Mouse (Mus musculus): ENCODE results near the gene Per1.

Per1 gene

GRCm38 (mm10) chr11:69117737-69118695 is 23.0 kb downstream of the Per1 start:
- DNase-seq = peak; percentile 53 to 84

GRCm38 (mm10) chr11:69118765-69119164 is 23.7 kb downstream of the Per1 start:
- peak; percentile 78 to 93 for DNase-seq

DNA sequence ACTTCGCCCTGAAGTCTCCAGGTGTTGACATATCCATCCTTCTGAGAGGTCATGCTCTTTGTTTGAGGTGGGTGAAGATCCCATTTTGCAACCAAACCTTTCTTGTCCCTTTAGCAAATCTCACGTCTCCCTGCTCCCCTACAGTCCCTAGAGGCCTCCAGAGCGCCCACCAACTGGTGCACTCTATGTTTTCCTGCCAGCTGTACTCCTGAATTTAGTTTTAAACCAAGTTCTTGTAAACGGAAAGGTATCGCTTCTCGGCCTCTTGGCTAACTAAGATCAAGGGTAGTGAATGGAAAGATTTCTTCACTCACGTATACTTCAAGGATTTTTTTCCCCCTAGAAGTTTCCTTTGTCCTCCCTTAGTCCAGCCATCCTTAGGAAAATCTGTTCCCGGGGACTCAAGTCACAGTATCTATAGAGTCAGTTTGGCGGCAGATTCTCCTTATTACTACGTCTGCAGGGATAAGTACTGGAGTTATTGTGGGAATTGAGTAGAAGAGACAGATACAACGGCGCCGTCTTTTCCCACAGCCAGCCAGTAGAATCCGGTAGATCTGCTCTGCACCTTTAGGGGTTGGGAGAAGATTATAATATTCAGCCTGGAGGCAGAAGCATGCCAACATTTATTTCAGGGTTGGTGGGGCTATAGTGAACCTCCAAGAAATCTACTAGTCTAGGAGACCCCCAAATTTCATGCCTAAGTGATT is 24.6 kb downstream of the Per1 start:
- peak in 1 of 2 experiments; percentile 17 for DNase-seq

- DNase-seq = peak in 1 of 2 experiments; percentile 64
Measured at GRCm38 (mm10) chr11:69120221-69121000, 25.4 kb downstream of the Per1 start, which contains the start of gene Hes7. Hes7 (plus strand) TSS chr11:69120404.

DNA sequence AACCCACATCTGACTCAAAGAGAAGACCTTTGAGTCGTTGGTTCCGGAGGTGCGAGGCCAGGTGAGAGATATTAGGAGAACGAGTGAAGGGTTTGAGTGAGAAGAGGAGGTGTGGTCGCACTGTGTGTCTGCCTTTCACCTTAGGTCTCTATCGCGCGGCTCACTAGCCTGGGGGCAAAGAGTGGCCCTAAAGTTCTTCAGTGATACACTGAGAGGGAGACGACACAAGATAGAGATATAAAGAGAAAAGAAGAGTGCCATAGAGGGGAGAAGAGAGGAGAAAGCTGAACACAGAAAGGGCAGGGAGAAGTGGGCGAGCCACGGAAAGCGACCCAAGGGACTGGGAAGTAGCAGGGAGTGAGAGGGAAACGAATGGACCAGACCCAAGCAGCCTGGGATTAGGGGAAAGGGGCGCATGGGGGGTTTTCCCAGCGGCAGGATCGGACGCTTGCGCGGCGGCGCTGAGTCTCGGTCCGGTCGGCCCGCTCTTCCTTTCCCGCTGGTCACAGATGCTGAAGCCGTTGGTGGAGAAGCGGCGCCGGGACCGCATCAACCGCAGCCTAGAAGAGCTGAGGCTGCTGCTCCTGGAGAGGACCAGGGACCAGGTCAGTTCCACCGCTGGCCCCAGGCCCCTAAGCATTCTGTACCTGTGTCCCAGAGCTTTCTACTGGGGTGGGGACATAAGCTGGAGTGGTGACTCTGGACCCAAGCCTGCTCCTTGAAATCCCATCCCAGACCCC is 26.2 kb downstream of the Per1 start:
- DNase-seq = peak; percentile 45 to 59

DNA sequence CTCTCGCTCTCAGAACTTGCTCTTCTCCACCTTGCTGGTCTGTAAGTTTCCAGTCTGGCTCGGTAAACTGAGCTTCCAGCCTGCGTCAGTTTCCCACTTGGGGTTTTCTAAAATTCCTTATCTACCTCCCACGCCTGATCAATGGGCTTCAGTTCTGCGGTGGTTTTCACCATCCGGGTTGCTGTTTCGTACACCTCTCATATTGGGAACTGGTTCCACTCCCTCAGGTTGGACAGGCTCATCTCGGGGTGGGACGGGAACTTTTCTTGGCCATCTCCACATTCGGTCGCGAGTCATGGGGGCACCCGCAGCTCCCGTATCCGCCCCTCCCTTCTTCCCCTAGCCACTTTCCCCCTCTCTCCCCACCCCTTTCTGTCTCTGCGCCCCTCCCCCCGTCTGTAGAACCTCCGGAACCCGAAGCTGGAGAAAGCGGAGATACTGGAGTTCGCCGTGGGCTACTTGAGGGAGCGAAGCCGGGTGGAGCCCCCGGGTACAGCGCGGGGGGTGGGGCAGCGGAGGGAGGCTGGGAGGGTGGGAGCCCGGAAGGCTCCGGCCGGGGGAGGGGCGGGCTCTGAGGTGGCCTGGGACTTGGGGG is 26.8 kb downstream of the Per1 start:
- peak in 1 of 2 experiments; percentile 50 for DNase-seq

DNA sequence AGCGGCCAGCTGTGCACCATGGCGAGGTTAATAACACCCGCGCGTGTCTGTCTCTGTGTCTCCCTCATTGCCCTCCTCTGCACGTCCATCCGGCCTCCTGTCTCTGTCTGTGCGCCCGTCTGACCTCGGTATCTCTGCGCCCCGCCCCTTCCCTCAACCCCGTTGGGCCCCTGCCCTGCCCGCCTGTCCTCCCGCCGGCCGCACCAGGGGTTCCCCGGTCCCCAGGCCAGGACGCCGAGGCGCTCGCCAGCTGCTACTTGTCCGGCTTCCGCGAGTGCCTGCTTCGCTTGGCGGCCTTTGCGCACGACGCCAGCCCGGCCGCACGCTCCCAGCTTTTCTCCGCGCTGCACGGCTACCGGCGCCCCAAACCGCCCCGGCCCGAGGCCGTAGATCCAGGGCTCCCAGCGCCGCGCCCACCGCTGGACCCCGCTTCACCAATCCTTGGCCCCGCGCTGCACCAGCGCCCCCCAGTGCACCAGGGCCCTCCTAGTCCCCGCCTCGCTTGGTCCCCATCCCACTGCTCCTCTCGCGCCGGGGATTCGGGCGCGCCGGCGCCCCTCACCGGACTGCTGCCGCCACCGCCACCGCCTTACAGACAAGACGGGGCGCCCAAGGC is 27.4 kb downstream of the Per1 start, which contains the start of gene 9130213A22Rik:
TSS of gene 9130213A22Rik (minus strand) at position 254 of the 616 bp plus-strand sequence.
- DNase-seq = peak; percentile 85 to 93

DNA sequence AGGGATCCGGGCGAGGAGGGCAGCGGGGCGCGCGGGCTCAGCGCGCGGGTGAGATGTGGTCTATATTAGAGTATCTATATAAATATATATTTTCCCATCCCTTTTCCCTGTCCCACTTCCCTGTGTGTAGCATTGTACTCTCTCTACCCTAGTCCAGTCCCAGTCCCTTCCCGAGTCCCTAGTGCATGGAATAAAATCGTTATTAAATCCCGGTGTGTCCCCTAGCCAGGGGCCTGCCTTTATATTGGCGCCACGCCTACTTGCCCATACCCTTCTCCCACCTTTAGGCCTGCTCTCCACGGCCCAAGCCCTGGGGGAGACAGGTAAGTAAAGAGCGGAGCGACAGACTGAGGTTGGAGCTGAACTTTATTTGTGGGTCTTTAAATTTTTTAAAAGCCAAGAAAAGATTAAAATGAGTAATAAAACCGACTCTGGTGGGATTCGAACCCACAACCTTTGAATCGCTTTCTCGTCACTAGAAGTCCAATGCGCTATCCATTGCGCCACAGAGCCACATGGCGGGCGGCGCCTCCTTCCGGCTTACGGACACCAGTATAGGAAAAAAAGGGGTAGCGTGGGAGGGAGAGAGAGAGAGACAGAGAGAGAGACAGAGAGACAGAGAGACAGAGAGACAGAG is 28.2 kb downstream of the Per1 start:
- DNase-seq = peak; percentile 91 to 92

DNA sequence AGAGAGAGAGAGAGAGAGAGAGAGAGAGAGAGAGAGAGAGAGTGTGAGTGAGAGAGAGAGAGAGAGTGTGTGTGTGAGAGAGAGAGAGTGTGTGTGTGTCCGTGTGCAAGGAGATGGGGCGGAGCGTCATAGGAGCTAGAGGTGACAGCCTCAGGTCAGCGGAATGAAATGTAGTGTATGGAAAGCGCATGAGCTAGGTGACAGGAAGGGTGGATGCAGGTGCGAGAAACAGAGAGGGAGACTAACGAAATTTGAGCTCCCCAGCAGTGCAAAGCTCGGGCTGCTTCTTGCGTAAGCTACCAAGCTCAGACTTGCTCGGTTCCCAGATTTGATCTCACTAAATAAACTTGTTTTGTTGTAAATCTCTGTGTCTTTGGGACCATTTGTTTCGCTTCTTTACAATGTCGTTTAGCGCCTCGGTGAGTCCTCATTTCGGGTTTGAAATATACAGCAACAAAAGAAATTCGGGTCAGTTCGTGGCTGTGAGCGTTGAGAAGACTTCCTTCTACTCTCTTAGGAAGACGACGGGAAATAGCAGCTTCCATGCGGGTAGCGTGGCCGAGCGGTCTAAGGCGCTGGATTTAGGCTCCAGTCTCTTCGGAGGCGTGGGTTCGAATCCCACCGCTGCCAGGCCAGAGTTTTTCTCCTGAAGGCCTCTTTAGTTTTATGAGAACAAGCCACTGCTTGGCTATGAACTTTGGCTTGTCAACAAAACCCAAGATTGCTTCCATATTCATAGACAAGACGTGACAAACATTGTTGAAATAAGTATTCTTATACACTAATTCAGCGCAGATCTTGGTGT is 28.9 kb downstream of the Per1 start:
- DNase-seq = peak; percentile 90 to 94

DNA sequence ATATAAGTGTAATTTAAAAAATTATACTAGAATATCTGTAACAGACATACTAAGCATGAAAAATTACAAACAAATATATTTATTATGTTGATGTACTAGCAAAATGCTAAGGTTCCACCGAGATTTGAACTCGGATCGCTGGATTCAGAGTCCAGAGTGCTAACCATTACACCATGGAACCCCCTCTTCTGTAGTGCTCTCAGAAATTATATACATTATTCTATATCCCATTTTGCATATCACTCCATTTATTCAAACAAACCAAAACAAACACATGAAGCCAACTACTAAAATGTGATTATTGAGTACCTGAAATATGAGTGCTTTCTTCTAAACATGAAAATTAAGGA is 29.5 kb downstream of the Per1 start:
- DNase-seq = peak; percentile 62 to 81

GRCm38 (mm10) chr11:69125041-69125851 is 30.2 kb downstream of the Per1 start:
- peak; percentile 89 for DNase-seq

DNA sequence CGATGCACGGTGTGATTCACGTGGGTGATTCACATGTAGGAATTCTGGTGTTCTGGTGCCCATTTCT is 30.7 kb downstream of the Per1 start, which contains the start of gene Aloxe3:
TSS of gene Aloxe3 (plus strand) at position 45 of the 67 bp plus-strand sequence.
- DNase-seq = no peak

GRCm38 (mm10) chr11:69125919-69126705 is 31.1 kb downstream of the Per1 start:
- DNase-seq = no peak

- no peak for DNase-seq
Measured at GRCm38 (mm10) chr11:69126706-69127095, 31.7 kb downstream of the Per1 start.

GRCm38 (mm10) chr11:69128426-69129122 is 33.6 kb downstream of the Per1 start:
- DNase-seq = no peak

- DNase-seq = no peak
Measured at GRCm38 (mm10) chr11:69133566-69133922, 38.5 kb downstream of the Per1 start.

DNA sequence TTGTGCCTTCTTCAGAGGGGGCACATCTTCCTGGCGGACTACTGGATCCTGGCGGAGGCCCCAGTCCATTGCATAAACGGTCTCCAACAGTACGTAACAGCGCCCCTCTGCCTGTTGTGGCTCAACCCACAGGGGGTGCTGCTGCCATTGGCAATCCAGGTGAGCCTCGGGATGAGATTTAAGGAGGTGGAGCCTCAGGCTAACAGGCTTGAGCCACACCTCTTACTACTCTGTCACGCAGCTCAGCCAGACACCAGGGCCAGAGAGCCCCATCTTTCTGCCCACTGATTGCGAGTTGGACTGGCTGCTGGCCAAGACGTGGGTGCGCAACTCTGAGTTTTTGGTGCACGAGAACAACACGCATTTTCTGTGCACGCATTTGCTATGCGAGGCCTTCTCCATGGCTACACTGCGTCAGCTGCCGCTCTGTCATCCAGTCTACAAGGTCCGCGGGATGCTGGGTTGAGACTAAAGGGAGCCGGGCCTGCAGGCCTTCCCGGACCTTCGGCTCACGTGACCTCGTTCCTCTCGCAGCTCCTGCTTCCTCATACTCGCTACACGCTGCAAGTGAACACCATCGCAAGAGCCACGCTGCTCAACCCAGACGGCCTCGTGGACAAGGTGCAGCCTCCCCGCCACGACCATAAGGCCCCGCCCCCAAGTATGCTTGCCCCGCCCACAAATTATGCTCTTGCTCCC is 39.1 kb downstream of the Per1 start:
- peak; percentile 60 to 71 for DNase-seq

GRCm38 (mm10) chr11:69134622-69134968 is 39.6 kb downstream of the Per1 start:
- no peak for DNase-seq
